Mouse (Mus musculus) G1E (cell line): ENCODE results near the gene Gabbr2. TPM values are rescaled to one million over a fixed set of nuclear protein-coding genes. Genes with fewer than 3 reads are reported as not detected.
A peak's percentile ranks its signal among the peaks of the same experiment; 100 is the strongest.

Experiments used
- ATAC-seq: 2 replicates; pipeline ENCODE4 v1.8.0; 2016; ENCODE audit warnings: mild to moderate bottlenecking; ENCODE audit not compliant: insufficient number of reproducible peaks, poor library complexity, low FRiP score, severe bottlenecking; ENCODE audit errors: extremely low read depth
- DNase-seq: peaks from one replicate; pipeline ENCODE4 v3.0.0; 2012; ENCODE audit warnings: low spot score
- H3K27me3 ChIP-seq: 2 replicates; pipeline ENCODE4 v1.6.1; 2012; ENCODE audit warnings: mild to moderate bottlenecking, low read length, inconsistent platforms; ENCODE audit not compliant: insufficient read depth
- H3K36me3 ChIP-seq: replicated peaks from 2 replicates; pipeline ENCODE3; 2012; ENCODE audit warnings: mild to moderate bottlenecking, inconsistent platforms
- H3K4me1 ChIP-seq: 2 replicates; pipeline ENCODE4 v1.6.1; 2012; ENCODE audit warnings: low read depth, low read length, inconsistent platforms, mixed read lengths; ENCODE audit not compliant: insufficient read depth
- H3K4me3 ChIP-seq: 2 replicates; pipeline ENCODE4 v1.5.1; 2012; ENCODE audit warnings: low read depth, mild to moderate bottlenecking, inconsistent platforms, low read length, moderate library complexity, mixed read lengths
- H3K9me3 ChIP-seq: replicated peaks from 2 replicates; pipeline ENCODE4 v1.6.1; 2012; ENCODE audit warnings: inconsistent platforms
- CTCF ChIP-seq: IDR thresholded peaks from 2 replicates; pipeline ENCODE4 v1.5.1; 2012; ENCODE audit warnings: low read depth, low read length, inconsistent platforms, mixed read lengths
- GATA1 ChIP-seq: IDR thresholded peaks from 2 replicates; pipeline ENCODE4 v1.6.1; 2012; ENCODE audit warnings: borderline replicate concordance, low read length, inconsistent platforms, mixed read lengths
- GATA2 ChIP-seq: IDR thresholded peaks from 2 replicates; pipeline ENCODE4 v1.6.1; 2012; ENCODE audit warnings: low read depth, low read length, inconsistent platforms, borderline replicate concordance
- POLR2AphosphoS5 ChIP-seq: IDR thresholded peaks from 2 replicates; pipeline ENCODE4 v1.6.1; 2012; ENCODE audit warnings: low read depth, low read length, inconsistent platforms; ENCODE audit not compliant: insufficient replicate concordance
- TAL1 ChIP-seq: conservative IDR thresholded peaks from 2 replicates; pipeline ENCODE4 v1.6.1; 2012; ENCODE audit warnings: low read depth, low read length, inconsistent platforms, mixed read lengths
- polyA plus RNA-seq: library from polyadenylated mRNA; stranded (reverse); fragments of >175 nt; gene quantifications from 2 replicates; pipeline ENCODE4 v1.2.3, GENCODE M21; 2012
- total RNA-seq, 2 experiments: library from RNA; stranded (forward) in 1 of 2; stranded (reverse) in 1 of 2; fragments of 200-1000 nt in 1 of 2; fragments of >200 nt in 1 of 2; fragmentation: Nextera tagmentation in 1 of 2; gene quantifications; 2 replicates each; pipeline ENCODE4 v1.2.3; 2014 to 2017

Gabbr2 gene
- total RNA-seq (2014; fragmentation: Nextera tagmentation) (not detected in 2 replicates), total RNA-seq (2017) (0.05 TPM in 1 of 2 replicates, not detected in the other), polyA plus RNA-seq (not detected in 2 replicates)

GRCm38 (mm10) chr4:46991016-46991958 is at the start of gene Gabbr2:
Gene Gabbr2 (minus strand): TSS chr4:46991873.
- no peaks in the 10 kb centered on the region for H3K4me1 ChIP-seq

GRCm38 (mm10) chr4:47039586-47039985 is 47.9 kb upstream of the Gabbr2 start:
- no peak for ATAC-seq
- TF ChIP-seq GATA1 (no peak), TAL1 (no peak), POLR2AphosphoS5 (no peak), GATA2 (no peak), CTCF (no peak)
- no peaks in the 10 kb centered on the region for H3K4me1 ChIP-seq

More at GRCm38 (mm10) chr4:46991016-46991958, at the start of gene Gabbr2:
- DNase-seq (no peak), ATAC-seq (no peak)
- peak within 1 kb of the TSS; percentile 52; the same call in 1 of the 2 replicates for H3K4me3 ChIP-seq
- TF ChIP-seq TAL1 (no peak), POLR2AphosphoS5 (no peak), CTCF (no peak), GATA2 (no peak), GATA1 (no peak)
- peaks cover 86% of the 10 kb centered on the region for H3K9me3 ChIP-seq
- no peaks in the 10 kb centered on the region for H3K27me3 ChIP-seq
- H3K36me3 ChIP-seq, result no peaks in the 10 kb centered on the region

GRCm38 (mm10) chr4:47037321-47037657 is 45.6 kb upstream of the Gabbr2 start:
- no peaks in the 10 kb centered on the region for H3K4me1 ChIP-seq
- H3K36me3 ChIP-seq, result no peaks in the 10 kb centered on the region
- H3K9me3 ChIP-seq, result peaks cover 93% of the 10 kb centered on the region
- ATAC-seq (no peak), DNase-seq (no peak)
- no peaks in the 10 kb centered on the region for H3K27me3 ChIP-seq
- TF ChIP-seq TAL1 (no peak), GATA1 (no peak), CTCF (peak; percentile 31; the same call in 1 of the 2 replicates)
- no peak overlapping the region for H3K4me3 ChIP-seq

More at GRCm38 (mm10) chr4:47039586-47039985, 47.9 kb upstream of the Gabbr2 start:
- Histone ChIP-seq H3K36me3 (no peaks in the 10 kb centered on the region), H3K27me3 (no peaks in the 10 kb centered on the region; the same call in 1 of the 2 replicates), H3K9me3 (peaks cover 91% of the 10 kb centered on the region), H3K4me3 (no peak overlapping the region)
- DNase-seq, result no peak

- H3K9me3 ChIP-seq, result peaks cover 93% of the 10 kb centered on the region
- ATAC-seq (no peak), DNase-seq (no peak)
- H3K27me3 ChIP-seq, result no peaks in the 10 kb centered on the region
- TF ChIP-seq GATA1, result no peak
- TF ChIP-seq CTCF, result no peak
- no peak for TF ChIP-seq TAL1
- TF ChIP-seq POLR2AphosphoS5, result no peak
- TF ChIP-seq GATA2, result no peak
- no peaks in the 10 kb centered on the region for H3K4me1 ChIP-seq
- no peaks in the 10 kb centered on the region for H3K36me3 ChIP-seq
- peak overlapping the region; percentile 6; the same call in 1 of the 2 replicates for H3K4me3 ChIP-seq
Measured at GRCm38 (mm10) chr4:47036486-47037320, 45.0 kb upstream of the Gabbr2 start.

- H3K9me3 ChIP-seq, result peaks cover 93% of the 10 kb centered on the region
- no peak overlapping the region for H3K4me3 ChIP-seq
- TF ChIP-seq TAL1, result no peak
- no peak for TF ChIP-seq POLR2AphosphoS5
- TF ChIP-seq GATA1, result no peak
- TF ChIP-seq CTCF, result no peak
- no peak for TF ChIP-seq GATA2
- H3K36me3 ChIP-seq, result no peaks in the 10 kb centered on the region
- no peaks in the 10 kb centered on the region for H3K4me1 ChIP-seq
- DNase-seq (no peak), ATAC-seq (no peak)
- H3K27me3 ChIP-seq, result no peaks in the 10 kb centered on the region
Measured at GRCm38 (mm10) chr4:47035536-47035935, 43.9 kb upstream of the Gabbr2 start.
